8 mouse cellular contexts compared by ENCODE assay signal in genomic region chr2:140500951-140501350, GRCm38 (mm10).
A peak's percentile ranks its signal among the peaks of the same experiment; 100 is the strongest.
DNase-seq lines count a peak whose midpoint lies in the region; ATAC-seq and TF ChIP-seq lines count a peak whose summit lies in the region.

No protein-coding gene starts in this region.

- no peaks in the 10 kb centered on the region for H3K9me3 ChIP-seq in forebrain, embryonic 14.5 days (replicated peaks; ENCODE audit: control insufficient read depth, low read length)
- H3K9me3 ChIP-seq in intestine, postnatal 0 days (ENCODE audit: control insufficient read depth), result no peaks in the 10 kb centered on the region
- H3K9me3 ChIP-seq in midbrain, embryonic 13.5 days, result no peaks in the 10 kb centered on the region

- no peaks in the 10 kb centered on the region for H3K4me1 ChIP-seq in forebrain, embryonic 14.5 days (ENCODE audit: control insufficient read depth, insufficient read depth, low read length)
- H3K4me1 ChIP-seq in intestine, postnatal 0 days (replicated peaks; ENCODE audit: control insufficient read depth, insufficient read depth, low read length), result no peaks in the 10 kb centered on the region
- peaks cover 3% of the 10 kb centered on the region; the same call in 1 of the 2 replicates for H3K4me1 ChIP-seq in midbrain, embryonic 13.5 days (replicated peaks)

- intact Hi-C loops in left cerebral cortex, postnatal 14 days (cut with DNase I), result loop anchor here (10.0 kb wide), 1 partner anchor 164 kb away; no protein-coding TSS in a partner anchor

- 23% methylated on average over 5 of the region's 5 CpGs for WGBS in forebrain, embryonic 14.5 days
- 31% methylated on average over 5 of the region's 5 CpGs for WGBS in intestine, postnatal 0 days
- 25% methylated on average over 5 of the region's 5 CpGs for WGBS in midbrain, embryonic 13.5 days

- H3K36me3 ChIP-seq in forebrain, embryonic 14.5 days (ENCODE audit: control insufficient read depth, insufficient read depth, low read length), result no peaks in the 10 kb centered on the region
- no peaks in the 10 kb centered on the region for H3K36me3 ChIP-seq in intestine, postnatal 0 days (ENCODE audit: control insufficient read depth, insufficient read depth)
- no peaks in the 10 kb centered on the region for H3K36me3 ChIP-seq in midbrain, embryonic 13.5 days

- peak; percentile 41 for DNase-seq in ES-CJ7 (ENCODE audit: low read depth, low spot score)
- DNase-seq in brain, embryonic 14.5 days (ENCODE audit: low read depth), result peak; percentile 90
- peak; percentile 77 for DNase-seq in forebrain, embryonic 14.5 days (ENCODE audit: low spot score)
- peak; percentile 72 to 84 for DNase-seq in left cerebral cortex, postnatal 14 days (ENCODE audit: low spot score in 2 of 2)
- peak; percentile 77 for DNase-seq in telencephalon, adult 2 months (ENCODE audit: low read depth, low spot score)
- no peak for DNase-seq in spleen, postnatal 4 days (ENCODE audit: low spot score in 2 of 2)

- H3K27me3 ChIP-seq in forebrain, embryonic 14.5 days (replicated peaks; ENCODE audit: control insufficient read depth, insufficient read depth, low read length), result no peaks in the 10 kb centered on the region
- H3K27me3 ChIP-seq in intestine, postnatal 0 days (replicated peaks; ENCODE audit: control insufficient read depth, insufficient read depth, low read length), result no peaks in the 10 kb centered on the region
- H3K27me3 ChIP-seq in midbrain, embryonic 13.5 days, result no peaks in the 10 kb centered on the region

- H3K4me2 ChIP-seq in forebrain, embryonic 14.5 days (ENCODE audit: low read length), result no peak overlapping the region
- H3K4me2 ChIP-seq in intestine, postnatal 0 days (replicated peaks; ENCODE audit: low read depth), result no peak overlapping the region
- no peak overlapping the region for H3K4me2 ChIP-seq in midbrain, embryonic 13.5 days (replicated peaks)

- H3K4me3 ChIP-seq in forebrain, embryonic 14.5 days (ENCODE audit: low read depth, low read length), result no peak overlapping the region
- no peak overlapping the region for H3K4me3 ChIP-seq in intestine, postnatal 0 days (ENCODE audit: low read depth, low read length)
- no peak overlapping the region for H3K4me3 ChIP-seq in midbrain, embryonic 13.5 days (replicated peaks)

- TF ChIP-seq CTCF in brain, embryonic 14.5 days (IDR thresholded peaks at IDR 0.05; ENCODE audit: borderline replicate concordance, extremely low read depth, insufficient read depth, insufficient read length), result peak; percentile 73
- peak; percentile 76 for TF ChIP-seq CTCF in intestine, postnatal 0 days (IDR thresholded peaks at IDR 0.05; ENCODE audit: low read depth)

- H3K9ac ChIP-seq in forebrain, embryonic 14.5 days (ENCODE audit: low read length), result no peak overlapping the region
- H3K9ac ChIP-seq in intestine, postnatal 0 days (ENCODE audit: low read depth, low read length), result no peak overlapping the region
- H3K9ac ChIP-seq in midbrain, embryonic 13.5 days (replicated peaks), result no peak overlapping the region

- no peak for TF ChIP-seq POLR2A in brain, embryonic 14.5 days (IDR thresholded peaks at IDR 0.05; ENCODE audit: borderline replicate concordance, extremely low read depth, insufficient read depth, insufficient read length, poor library complexity, severe bottlenecking)

- no peak overlapping the region for H3K27ac ChIP-seq in forebrain, embryonic 14.5 days (ENCODE audit: low read depth, low read length)
- H3K27ac ChIP-seq in intestine, postnatal 0 days (ENCODE audit: low read depth, low read length), result no peak overlapping the region
- H3K27ac ChIP-seq in midbrain, embryonic 13.5 days, result no peak overlapping the region

- peak; percentile 80; the same call in 1 of the 2 replicates for ATAC-seq in forebrain, embryonic 14.5 days
- ATAC-seq in intestine, postnatal 0 days, result no peak
- ATAC-seq in midbrain, embryonic 13.5 days, result peak; percentile 75

Comparison
In these comparisons a context has a peak if more than half of its experiments do, and no peak if none do; other contexts are left out.
1. DNase-seq: peak in ES-CJ7 (single experiment), brain, embryonic 14.5 days (single experiment), forebrain, embryonic 14.5 days (single experiment), left cerebral cortex, postnatal 14 days (2 of 2) and telencephalon, adult 2 months (single experiment); none in spleen, postnatal 4 days (0 of 2).